Comparison of ENCODE assay signal across 8 mouse cellular contexts in the genomic region with DNA sequence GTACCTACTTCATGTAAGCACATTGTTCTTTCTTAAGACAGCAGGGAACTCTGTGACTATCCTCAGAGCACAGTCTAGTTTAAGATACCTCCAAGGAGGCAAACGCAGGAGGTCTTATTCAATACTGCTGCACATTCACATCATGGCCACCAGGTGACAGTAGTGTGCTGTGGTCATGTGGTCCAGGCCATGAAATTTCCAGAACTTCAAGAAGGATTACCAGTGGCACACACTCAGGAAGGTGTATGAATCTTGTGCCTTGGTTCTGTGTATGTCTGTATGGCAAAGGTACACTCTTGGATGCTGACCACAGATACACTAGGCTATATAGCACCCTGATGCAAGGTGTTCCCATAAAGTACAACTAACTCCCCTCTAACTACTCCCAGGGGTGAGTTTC. TPM values are rescaled to one million over a fixed set of nuclear protein-coding genes. Genes with fewer than 3 reads are reported as not detected.
DNase-seq lines count a peak whose midpoint lies in the region; ATAC-seq lines count a peak whose summit lies in the region.

No protein-coding gene starts in this region.

- ATAC-seq in hindbrain, embryonic 12.5 days (ENCODE audit: low FRiP score): no peak

- no peaks in the 10 kb centered on the region for H3K4me1 ChIP-seq in hindbrain, embryonic 10.5 days (replicated peaks)
- H3K4me1 ChIP-seq in hindbrain, embryonic 12.5 days: peaks cover 2% of the 10 kb centered on the region; the same call in 1 of the 2 replicates

- no peak overlapping the region for H3K9ac ChIP-seq in hindbrain, embryonic 12.5 days

- 18% methylated on average over 1 of the region's 1 CpGs for WGBS in hindbrain, embryonic 10.5 days
- WGBS in hindbrain, embryonic 12.5 days: 10% methylated on average over 1 of the region's 1 CpGs

- peaks cover 6% of the 10 kb centered on the region for H3K9me3 ChIP-seq in hindbrain, embryonic 10.5 days
- peaks cover 6% of the 10 kb centered on the region; the same call in 1 of the 2 replicates for H3K9me3 ChIP-seq in hindbrain, embryonic 12.5 days (replicated peaks)

- no peak overlapping the region for H3K4me2 ChIP-seq in hindbrain, embryonic 12.5 days (replicated peaks)

- H3K4me3 ChIP-seq in hindbrain, embryonic 10.5 days: no peak overlapping the region
- H3K4me3 ChIP-seq in hindbrain, embryonic 12.5 days: no peak overlapping the region

- no peaks in the 10 kb centered on the region for H3K36me3 ChIP-seq in hindbrain, embryonic 10.5 days
- no peaks in the 10 kb centered on the region for H3K36me3 ChIP-seq in hindbrain, embryonic 12.5 days

- H3K27ac ChIP-seq in hindbrain, embryonic 10.5 days: no peak overlapping the region
- no peak overlapping the region for H3K27ac ChIP-seq in hindbrain, embryonic 12.5 days

- DNase-seq in hindbrain, embryonic 10.5 days (ENCODE audit: low spot score): peak; percentile 47
- DNase-seq in R1 (ENCODE audit: low read depth, low spot score): peak; percentile 69
- DNase-seq in cerebellum, postnatal 14 days: peak; percentile 68 to 81
- DNase-seq in gastrocnemius, postnatal 10 days: peak; percentile 30
- DNase-seq in kidney, postnatal 36 days: peak; percentile 49 to 63
- peak; percentile 56 for DNase-seq in lung, postnatal 14 days
- peak; percentile 55 for DNase-seq in right cerebral cortex, postnatal 25 days

- peaks cover 20% of the 10 kb centered on the region for H3K27me3 ChIP-seq in hindbrain, embryonic 10.5 days (ENCODE audit: insufficient read depth, poor library complexity, severe bottlenecking)
- peaks cover 23% of the 10 kb centered on the region for H3K27me3 ChIP-seq in hindbrain, embryonic 12.5 days

RNA-seq across cellular contexts. Expression of gene Spon1, which starts 6.6 kb away (rescaled TPM):
- 52.8 and 77.1 TPM in 2 replicates for polyA plus RNA-seq in hindbrain, embryonic 10.5 days (2016; fragmentation: Nextera tagmentation; extraction: Ambion mirVana)
- polyA plus RNA-seq in hindbrain, embryonic 12.5 days (2016; fragmentation: Nextera tagmentation; extraction: Ambion mirVana): 107 and 150 TPM in 2 replicates
- 1 to 10 TPM; 5.1 to 5.6 TPM for total RNA-seq in gastrocnemius, postnatal 10 days (2021)
